Mouse (Mus musculus) megakaryocyte, embryonic 14.5 days (primary cell): ENCODE results near the gene Ptgir.

ENCODE experiments used
- FLI1 ChIP-seq: IDR thresholded peaks from 2 replicates; pipeline ENCODE4 v1.6.1; 2012; ENCODE audit warnings: low read length, inconsistent platforms, mixed read lengths
- GATA1 ChIP-seq: IDR thresholded peaks from 3 replicates; pipeline ENCODE4 v1.6.1; 2012; ENCODE audit warnings: mixed read lengths, low read length, inconsistent platforms, borderline replicate concordance

DNA sequence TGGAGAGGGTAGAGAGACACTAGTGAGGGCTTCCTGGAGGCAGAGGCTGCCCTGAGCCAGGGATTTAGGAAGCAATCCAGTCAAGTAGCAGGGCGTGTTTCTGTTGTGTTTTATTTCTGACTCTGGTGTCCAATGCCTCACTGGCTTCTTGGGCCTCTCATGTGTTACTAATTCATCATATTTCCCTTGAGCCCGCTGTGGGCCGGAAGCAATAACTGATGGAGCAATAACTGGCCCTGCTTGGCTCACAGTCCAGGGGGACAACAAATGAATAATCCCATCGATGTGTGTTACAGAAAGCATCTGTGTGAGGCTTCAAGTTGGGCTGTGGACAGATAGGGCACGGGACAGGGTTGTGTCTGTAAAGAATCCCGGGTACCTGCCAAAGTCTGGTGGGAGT is 6.1 kb downstream of the Ptgir start:
- TF ChIP-seq GATA1, result no peak
- no peak for TF ChIP-seq FLI1
